Mouse (Mus musculus): ENCODE results near the gene Lrrc52. TPM values are rescaled to one million over a fixed set of nuclear protein-coding genes. Genes with fewer than 3 reads are reported as not detected.

The Lrrc52 gene
- not detected in 2 replicates for polyA plus RNA-seq (2016; fragmentation: Nextera tagmentation; extraction: Ambion mirVana)

- Histone ChIP-seq H3K4me1 (replicated peaks) (0 out of 2 replicates have a peak, but pooled peaks cover 3% of the 10 kb centered on the region), H3K4me3 (no peak within 1 kb of the TSS), H3K27me3 (ENCODE audit: insufficient read depth, poor library complexity, severe bottlenecking) (no peaks in the 10 kb centered on the region), H3K36me3 (no peaks in the 10 kb centered on the region), H3K27ac (no peak within 1 kb of the TSS), H3K9me3 (no peaks in the 10 kb centered on the region)
- 43% methylated on average over 9 of the region's 9 CpGs for WGBS
- no peak for DNase-seq (ENCODE audit: low spot score)
Observed at GRCm38 (mm10) chr1:167466765-167467426, at the start of gene Lrrc52. Gene Lrrc52 (minus strand): TSS chr1:167466780.

GRCm38 (mm10) chr1:167511621-167512020, 45.0 kb upstream of the Lrrc52 start:
- H3K4me3 ChIP-seq = no peak overlapping the region
- no peaks in the 10 kb centered on the region for H3K36me3 ChIP-seq
- 90% methylated on average over 9 of the region's 9 CpGs for WGBS
- no peaks in the 10 kb centered on the region for H3K27me3 ChIP-seq (ENCODE audit: insufficient read depth, poor library complexity, severe bottlenecking)
- H3K27ac ChIP-seq = no peak overlapping the region
- H3K4me1 ChIP-seq (replicated peaks) = peaks cover 1% of the 10 kb centered on the region; the same call in 1 of the 2 replicates
- no peaks in the 10 kb centered on the region for H3K9me3 ChIP-seq
- DNase-seq (ENCODE audit: low spot score) = no peak

- Histone ChIP-seq H3K27me3 (ENCODE audit: insufficient read depth, poor library complexity, severe bottlenecking) (no peaks in the 10 kb centered on the region), H3K4me3 (no peak overlapping the region), H3K9me3 (no peaks in the 10 kb centered on the region), H3K4me1 (replicated peaks) (peaks cover 7% of the 10 kb centered on the region; the same call in 1 of the 2 replicates), H3K27ac (peak overlapping the region; percentile 67), H3K36me3 (no peaks in the 10 kb centered on the region)
- WGBS = 72% methylated on average over 7 of the region's 7 CpGs
- no peak for DNase-seq (ENCODE audit: low spot score)
Observed at GRCm38 (mm10) chr1:167506048-167506447, 39.5 kb upstream of the Lrrc52 start.

GRCm38 (mm10) chr1:167505427-167505826, 38.8 kb upstream of the Lrrc52 start:
- Histone ChIP-seq H3K27me3 (ENCODE audit: insufficient read depth, poor library complexity, severe bottlenecking) (no peaks in the 10 kb centered on the region), H3K9me3 (no peaks in the 10 kb centered on the region), H3K4me3 (no peak overlapping the region), H3K27ac (no peak overlapping the region), H3K4me1 (replicated peaks) (peaks cover 8% of the 10 kb centered on the region; the same call in 1 of the 2 replicates), H3K36me3 (no peaks in the 10 kb centered on the region)
- WGBS = 95% methylated on average over 1 of the region's 1 CpGs
- DNase-seq (ENCODE audit: low spot score) = no peak

- Histone ChIP-seq H3K27me3 (ENCODE audit: insufficient read depth, poor library complexity, severe bottlenecking) (no peaks in the 10 kb centered on the region), H3K4me1 (replicated peaks) (peaks cover 22% of the 10 kb centered on the region; the same call in 1 of the 2 replicates), H3K36me3 (no peaks in the 10 kb centered on the region), H3K4me3 (no peak overlapping the region), H3K9me3 (no peaks in the 10 kb centered on the region), H3K27ac (no peak overlapping the region)
- no peak for DNase-seq (ENCODE audit: low spot score)
- 82% methylated on average over 12 of the region's 12 CpGs for WGBS
Observed at GRCm38 (mm10) chr1:167499097-167499850, 32.7 kb upstream of the Lrrc52 start.

GRCm38 (mm10) chr1:167497991-167498390, 31.4 kb upstream of the Lrrc52 start:
- Histone ChIP-seq H3K4me1 (replicated peaks) (peaks cover 22% of the 10 kb centered on the region; the same call in 1 of the 2 replicates), H3K27me3 (ENCODE audit: insufficient read depth, poor library complexity, severe bottlenecking) (no peaks in the 10 kb centered on the region), H3K4me3 (no peak overlapping the region), H3K27ac (peak overlapping the region; percentile 59; the same call in 1 of the 2 replicates), H3K36me3 (no peaks in the 10 kb centered on the region), H3K9me3 (no peaks in the 10 kb centered on the region)
- whole genome bisulfite sequencing = 22% methylated on average over 10 of the region's 10 CpGs
- DNase-seq (ENCODE audit: low spot score) = no peak

- Histone ChIP-seq H3K36me3 (no peaks in the 10 kb centered on the region), H3K9me3 (no peaks in the 10 kb centered on the region), H3K27ac (peak overlapping the region; percentile 46; the same call in 1 of the 2 replicates), H3K4me1 (replicated peaks) (peaks cover 22% of the 10 kb centered on the region; the same call in 1 of the 2 replicates), H3K4me3 (no peak overlapping the region), H3K27me3 (ENCODE audit: insufficient read depth, poor library complexity, severe bottlenecking) (no peaks in the 10 kb centered on the region)
- no peak for DNase-seq (ENCODE audit: low spot score)
- WGBS = 45% methylated on average over 3 of the region's 3 CpGs
Observed at GRCm38 (mm10) chr1:167497560-167497959, 31.0 kb upstream of the Lrrc52 start.

- Histone ChIP-seq H3K9me3 (no peaks in the 10 kb centered on the region), H3K4me1 (replicated peaks) (no peaks in the 10 kb centered on the region), H3K36me3 (no peaks in the 10 kb centered on the region), H3K4me3 (no peak overlapping the region), H3K27me3 (ENCODE audit: insufficient read depth, poor library complexity, severe bottlenecking) (no peaks in the 10 kb centered on the region), H3K27ac (no peak overlapping the region)
- WGBS = 87% methylated on average over 7 of the region's 7 CpGs
- no peak for DNase-seq (ENCODE audit: low spot score)
Observed at GRCm38 (mm10) chr1:167491501-167491900, 24.9 kb upstream of the Lrrc52 start.

GRCm38 (mm10) chr1:167487933-167488332, 21.4 kb upstream of the Lrrc52 start:
- no peak for DNase-seq (ENCODE audit: low spot score)
- no peaks in the 10 kb centered on the region for H3K27me3 ChIP-seq (ENCODE audit: insufficient read depth, poor library complexity, severe bottlenecking)
- H3K9me3 ChIP-seq = no peaks in the 10 kb centered on the region
- H3K4me1 ChIP-seq (replicated peaks) = no peaks in the 10 kb centered on the region
- H3K4me3 ChIP-seq = no peak overlapping the region
- H3K27ac ChIP-seq = no peak overlapping the region
- 87% methylated on average over 5 of the region's 5 CpGs for WGBS
- H3K36me3 ChIP-seq = no peaks in the 10 kb centered on the region

- Histone ChIP-seq H3K4me3 (no peak overlapping the region), H3K36me3 (no peaks in the 10 kb centered on the region), H3K4me1 (replicated peaks) (no peaks in the 10 kb centered on the region), H3K27me3 (ENCODE audit: insufficient read depth, poor library complexity, severe bottlenecking) (no peaks in the 10 kb centered on the region), H3K27ac (no peak overlapping the region), H3K9me3 (no peaks in the 10 kb centered on the region)
- 91% methylated on average over 3 of the region's 3 CpGs for whole genome bisulfite sequencing
- DNase-seq (ENCODE audit: low spot score) = no peak
Observed at GRCm38 (mm10) chr1:167486959-167487680, 20.5 kb upstream of the Lrrc52 start.

- Histone ChIP-seq H3K4me1 (replicated peaks) (no peaks in the 10 kb centered on the region), H3K27ac (no peak overlapping the region), H3K27me3 (ENCODE audit: insufficient read depth, poor library complexity, severe bottlenecking) (no peaks in the 10 kb centered on the region), H3K9me3 (no peaks in the 10 kb centered on the region), H3K36me3 (no peaks in the 10 kb centered on the region), H3K4me3 (no peak overlapping the region)
- no peak for DNase-seq (ENCODE audit: low spot score)
- 92% methylated on average over 4 of the region's 4 CpGs for WGBS
Observed at GRCm38 (mm10) chr1:167482863-167483262, 16.3 kb upstream of the Lrrc52 start.

GRCm38 (mm10) chr1:167473585-167473984, 7.0 kb upstream of the Lrrc52 start:
- Histone ChIP-seq H3K36me3 (no peaks in the 10 kb centered on the region), H3K9me3 (no peaks in the 10 kb centered on the region), H3K27me3 (ENCODE audit: insufficient read depth, poor library complexity, severe bottlenecking) (no peaks in the 10 kb centered on the region), H3K27ac (no peak overlapping the region), H3K4me1 (replicated peaks) (no peaks in the 10 kb centered on the region), H3K4me3 (no peak overlapping the region)
- WGBS = 52% methylated on average over 4 of the region's 4 CpGs
- no peak for DNase-seq (ENCODE audit: low spot score)
